Mouse (Mus musculus): ENCODE results near the gene Fpr1. TPM values are rescaled to one million over a fixed set of nuclear protein-coding genes. Genes with fewer than 3 reads are reported as not detected.

Gene Fpr1
- 0.61 and 1.3 TPM in 2 replicates for polyA plus RNA-seq (2015; fragmentation: Nextera tagmentation; extraction: Ambion mirVana)

DNA sequence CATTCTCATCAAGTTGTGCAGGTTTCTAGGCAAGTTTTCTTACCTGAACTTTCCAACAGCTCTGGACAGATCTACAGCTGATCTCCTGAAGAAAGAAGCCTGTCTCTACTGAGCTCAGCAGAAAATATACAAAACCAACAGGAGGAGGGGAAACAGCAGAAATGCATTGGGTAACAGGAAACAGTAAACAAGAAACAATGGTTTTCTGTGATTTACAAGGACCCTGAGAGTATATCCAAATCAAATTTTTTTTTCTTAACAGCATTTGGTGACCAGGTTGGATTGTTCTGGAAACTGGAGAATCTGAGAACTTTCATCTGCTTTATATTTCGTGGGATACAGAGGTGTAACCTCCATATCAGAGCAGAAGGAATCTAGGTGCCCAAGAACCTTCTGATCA, at the start of gene Fpr1:
Gene Fpr1, minus strand, starts transcription at position 101 of the 400 bp plus-strand sequence.

DNA sequence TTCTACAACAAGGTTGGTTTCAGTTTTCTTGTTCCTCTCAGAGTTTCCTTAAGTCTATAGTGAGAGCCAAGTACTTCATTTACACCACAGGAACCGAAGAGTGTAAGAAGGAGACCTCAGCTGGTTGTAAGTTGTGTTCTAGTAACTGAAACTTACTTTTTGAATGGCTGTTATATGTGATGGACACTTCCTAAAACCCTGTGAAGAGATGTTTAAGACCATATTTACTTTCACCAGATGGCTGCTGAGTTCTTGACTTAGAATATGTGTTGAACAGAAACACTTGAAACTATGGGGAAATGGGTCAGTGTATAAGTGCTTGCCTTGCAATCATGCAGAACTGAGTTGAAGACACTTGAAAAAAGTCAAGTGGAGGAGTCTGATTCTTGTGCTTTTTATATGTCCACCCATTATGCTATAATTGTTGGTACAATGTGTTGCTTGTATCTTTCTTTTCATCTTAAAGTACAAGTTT, 4.1 kb upstream of the Fpr1 start, which contains the start of the genes Fpr2 and Fpr3:
Gene Fpr2, plus strand, starts transcription at position 51 of the 475 bp plus-strand sequence.
Gene Fpr3, plus strand, starts transcription at position 79 of the 475 bp plus-strand sequence.

DNA sequence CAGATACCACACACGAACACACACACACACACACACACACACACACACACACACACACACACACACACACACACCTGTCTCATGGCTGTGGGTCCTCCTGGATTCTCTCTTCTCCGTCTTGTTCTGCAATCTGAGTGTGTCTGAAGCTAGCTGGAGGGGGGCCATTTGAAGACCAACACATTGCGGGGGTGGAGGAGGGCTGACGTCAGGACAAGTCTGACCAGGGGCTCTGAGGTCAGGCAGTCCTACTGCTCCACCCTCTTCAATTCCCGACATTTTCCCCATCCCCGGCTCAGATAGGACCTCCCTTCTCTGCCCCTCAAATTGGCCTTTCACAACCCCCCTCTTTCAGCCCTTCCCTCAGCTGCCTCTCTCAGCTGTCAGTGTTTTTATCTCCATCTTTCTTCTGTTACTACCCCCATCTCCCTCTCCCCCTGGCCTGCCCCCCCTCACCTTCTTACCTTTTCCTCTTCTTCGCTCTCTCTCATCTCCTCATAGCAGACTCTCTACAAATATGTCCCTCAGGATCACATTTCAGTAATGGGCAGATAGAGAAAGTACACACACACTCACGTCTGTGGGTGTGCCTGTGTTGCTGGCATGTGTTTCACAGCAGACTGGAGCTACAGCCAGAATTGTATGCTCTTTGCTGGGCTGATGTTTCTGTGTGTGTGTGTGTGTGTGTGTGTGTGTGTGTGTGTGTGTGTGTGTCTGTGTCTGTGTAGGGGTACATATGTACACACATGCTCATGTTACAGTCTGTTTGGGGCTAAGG, 28.5 kb downstream of the Fpr1 start, which contains the start of gene Has1:
Gene Has1, minus strand, starts transcription at position 142 of the 775 bp plus-strand sequence.

GRCm38 (mm10) chr17:17826751-17827657, 56.7 kb downstream of the Fpr1 start, which contains the start of gene Spaca6:
Spaca6 (plus strand) TSS chr17:17827158.

Small RNAs within 50 kb of the gene (microRNA-seq; reads per million reads assigned to microRNA genes)
- not detected for gene Gm25927 (ENCODE audit: borderline replicate concordance, insufficient number of aligned reads)
- gene Mir125a (ENCODE audit: borderline replicate concordance, insufficient number of aligned reads): 10,812 reads per million, percentile 93 among the genes with 10 or more reads in this experiment
- gene Mir99b (ENCODE audit: borderline replicate concordance, insufficient number of aligned reads): 21,166 reads per million, percentile 96 among the genes with 10 or more reads in this experiment
- not detected for gene Mirlet7e (ENCODE audit: borderline replicate concordance, insufficient number of aligned reads)

Other genes starting within 250 kb of the Fpr1 start
- gene Vmn2r90, start 180.2 kb downstream of the Fpr1 start, polyA plus RNA-seq (2015; fragmentation: Nextera tagmentation; extraction: Ambion mirVana): not detected in 2 replicates
- gene Spaca6, start 56.8 kb downstream of the Fpr1 start, polyA plus RNA-seq (2015; fragmentation: Nextera tagmentation; extraction: Ambion mirVana): 9.2 and 28.5 TPM in 2 replicates
- 1.4 and 1.5 TPM in 2 replicates for gene Has1, start 28.7 kb downstream of the Fpr1 start, polyA plus RNA-seq (2015; fragmentation: Nextera tagmentation; extraction: Ambion mirVana)
- gene Fpr2, start 3.9 kb upstream of the Fpr1 start, polyA plus RNA-seq (2015; fragmentation: Nextera tagmentation; extraction: Ambion mirVana): 1.2 and 1.8 TPM in 2 replicates
- not detected in 2 replicates for gene Fpr3, start 3.9 kb upstream of the Fpr1 start, polyA plus RNA-seq (2015; fragmentation: Nextera tagmentation; extraction: Ambion mirVana)
- not detected in 2 replicates for gene Fpr-rs4, start 137.8 kb upstream of the Fpr1 start, polyA plus RNA-seq (2015; fragmentation: Nextera tagmentation; extraction: Ambion mirVana)
- gene Vmn2r124, start 165.5 kb upstream of the Fpr1 start, polyA plus RNA-seq (2015; fragmentation: Nextera tagmentation; extraction: Ambion mirVana): not detected in 2 replicates
- gene Vmn2r91, start 201.1 kb upstream of the Fpr1 start, polyA plus RNA-seq (2015; fragmentation: Nextera tagmentation; extraction: Ambion mirVana): not detected in 2 replicates

Data from adrenal gland, postnatal 0 days (tissue).